Mouse (Mus musculus) hindbrain, embryonic 14.5 days (tissue): ENCODE data around the gene Myo1c. TPM values are rescaled to one million over a fixed set of nuclear protein-coding genes. Genes with fewer than 3 reads are reported as not detected.

Experiments used
- ATAC-seq: fragments of 200-750 bp; cut with Nextera tagmentation; 2 replicates; pipeline ENCODE4 v1.8.0; 2017; ENCODE audit warnings: moderate number of reproducible peaks, mild to moderate bottlenecking, moderate TSS enrichment, moderate library complexity; ENCODE audit not compliant: low FRiP score
- DNase-seq: peaks from one replicate; pipeline ENCODE4 v3.0.0-alpha.2; 2015; ENCODE audit warnings: low spot score
- H3K27ac ChIP-seq: fragments of 300-500 bp; sonication (generic); 2 replicates; pipeline ENCODE4 v1.5.1; 2014; ENCODE audit warnings: mild to moderate bottlenecking, moderate library complexity
- H3K27me3 ChIP-seq: fragments of 300-500 bp; sonication (generic); 2 replicates; pipeline ENCODE4 v1.6.1; 2014; ENCODE audit warnings: mild to moderate bottlenecking, low read length, mixed read lengths; ENCODE audit not compliant: control insufficient read depth, insufficient read depth
- H3K36me3 ChIP-seq: fragments of 300-500 bp; sonication (generic); replicated peaks from 2 replicates; pipeline ENCODE4 v1.6.1; 2014; ENCODE audit not compliant: control insufficient read depth, insufficient read depth
- H3K4me1 ChIP-seq: fragments of 300-500 bp; sonication (generic); replicated peaks from 2 replicates; pipeline ENCODE4 v1.6.1; 2014; ENCODE audit warnings: antibody characterized with exemption, low read length, mixed read lengths; ENCODE audit not compliant: control insufficient read depth, insufficient read depth
- H3K4me2 ChIP-seq: fragments of 300-500 bp; sonication (generic); replicated peaks from 2 replicates; pipeline ENCODE4 v1.6.1; 2014; ENCODE audit warnings: mild to moderate bottlenecking, moderate library complexity
- H3K4me3 ChIP-seq: fragments of 300-500 bp; sonication (generic); replicated peaks from 2 replicates; pipeline ENCODE4 v1.5.1; 2014; ENCODE audit warnings: mild to moderate bottlenecking, low read length
- H3K9ac ChIP-seq: fragments of 300-500 bp; sonication (generic); 2 replicates; pipeline ENCODE4 v1.6.1; 2014
- H3K9me3 ChIP-seq: fragments of 300-500 bp; sonication (generic); 2 replicates; pipeline ENCODE4 v1.6.1; 2016; ENCODE audit warnings: low read length; ENCODE audit not compliant: control insufficient read depth
- WGBS: fragments of 180-500 bp; shearing (Covaris S2); extraction: QIAGEN DNeasy Blood & Tissue Kit; methylation state at CpG from one replicate; pipeline ENCODE4 v1.1.7; 2014; 5-methylcytosine and 5-hydroxymethylcytosine counted together
- polyA plus RNA-seq: library from polyadenylated mRNA; unstranded; fragments of >200 nt; fragmentation: Nextera tagmentation; extraction: Ambion mirVana; gene quantifications from 2 replicates; pipeline ENCODE4 v1.2.1, GENCODE M21; 2014

The Myo1c gene
- 8.7 and 10.4 TPM in 2 replicates for polyA plus RNA-seq

DNA sequence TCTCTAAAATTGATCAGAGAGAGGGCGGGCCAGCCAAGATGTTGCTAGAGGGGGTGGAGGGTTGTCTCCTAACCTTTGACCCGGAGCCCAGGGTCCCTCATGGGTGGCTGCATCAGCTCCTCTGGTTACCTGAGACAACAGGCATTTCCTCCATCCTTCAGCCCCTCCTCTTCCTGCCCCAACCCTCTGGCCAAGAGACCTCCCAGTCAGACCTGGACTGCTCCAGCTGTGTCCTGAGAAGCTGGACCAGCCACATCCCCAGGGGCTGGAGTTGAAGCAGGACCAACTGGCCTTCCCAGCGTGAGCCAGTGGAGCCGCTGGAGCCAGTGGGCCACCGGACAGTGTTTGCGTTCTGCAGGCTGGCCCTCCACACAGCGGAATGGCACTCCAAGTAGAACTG is at the start of gene Myo1c:
Gene Myo1c, plus strand, starts transcription at position 194 of the 400 bp plus-strand sequence.
- 82% methylated on average over 7 of the region's 7 CpGs for WGBS
- no peak within 1 kb of the TSS for H3K27ac ChIP-seq
- ATAC-seq, result no peak

GRCm38 (mm10) chr11:75604826-75605225 is 45.5 kb upstream of the Myo1c start:
- Histone ChIP-seq H3K36me3 (peaks cover 93% of the 10 kb centered on the region), H3K4me2 (no peak overlapping the region), H3K9ac (no peak overlapping the region), H3K4me3 (no peak overlapping the region), H3K4me1 (no peaks in the 10 kb centered on the region), H3K9me3 (no peaks in the 10 kb centered on the region), H3K27ac (no peak overlapping the region), H3K27me3 (no peaks in the 10 kb centered on the region)
- no peak for ATAC-seq
- 92% methylated on average over 5 of the region's 5 CpGs for WGBS
- no peak for DNase-seq

More for the DNA sequence above, at the start of gene Myo1c:
- no peaks in the 10 kb centered on the region for H3K9me3 ChIP-seq
- H3K36me3 ChIP-seq, result no peaks in the 10 kb centered on the region
- H3K27me3 ChIP-seq, result peaks cover 26% of the 10 kb centered on the region
- DNase-seq, result no peak
- peak within 1 kb of the TSS; percentile 49 for H3K4me3 ChIP-seq
- H3K4me1 ChIP-seq, result peaks cover 18% of the 10 kb centered on the region; the same call in 1 of the 2 replicates
- H3K4me2 ChIP-seq, result peak within 1 kb of the TSS; percentile 79
- H3K9ac ChIP-seq, result peak within 1 kb of the TSS; percentile 73

DNA sequence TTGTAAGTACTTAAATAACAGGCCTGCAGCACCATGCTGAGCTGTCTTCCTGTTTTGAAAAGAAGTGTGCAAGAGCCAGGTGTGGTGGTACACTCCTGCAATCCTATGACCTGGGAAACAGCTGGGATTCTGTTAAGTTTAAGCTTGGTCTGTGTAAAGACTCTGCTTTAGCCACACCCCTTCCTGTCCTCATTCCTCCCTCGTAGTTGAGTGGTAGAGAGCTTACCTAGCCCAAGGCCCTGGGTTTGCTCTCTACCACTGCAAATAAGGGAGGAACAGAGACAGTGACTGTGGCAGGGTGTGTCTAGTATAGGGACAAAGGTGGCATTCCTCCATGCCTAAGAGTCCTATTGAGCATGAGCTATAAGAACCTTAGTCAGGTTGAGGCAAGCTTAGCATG is 45.0 kb upstream of the Myo1c start:
- Histone ChIP-seq H3K27ac (no peak overlapping the region), H3K9ac (no peak overlapping the region), H3K4me2 (no peak overlapping the region), H3K36me3 (peaks cover 93% of the 10 kb centered on the region), H3K27me3 (no peaks in the 10 kb centered on the region), H3K4me3 (no peak overlapping the region), H3K9me3 (no peaks in the 10 kb centered on the region), H3K4me1 (no peaks in the 10 kb centered on the region)
- WGBS, result 90% methylated on average over 1 of the region's 1 CpGs
- no peak for DNase-seq
- ATAC-seq, result no peak

DNA sequence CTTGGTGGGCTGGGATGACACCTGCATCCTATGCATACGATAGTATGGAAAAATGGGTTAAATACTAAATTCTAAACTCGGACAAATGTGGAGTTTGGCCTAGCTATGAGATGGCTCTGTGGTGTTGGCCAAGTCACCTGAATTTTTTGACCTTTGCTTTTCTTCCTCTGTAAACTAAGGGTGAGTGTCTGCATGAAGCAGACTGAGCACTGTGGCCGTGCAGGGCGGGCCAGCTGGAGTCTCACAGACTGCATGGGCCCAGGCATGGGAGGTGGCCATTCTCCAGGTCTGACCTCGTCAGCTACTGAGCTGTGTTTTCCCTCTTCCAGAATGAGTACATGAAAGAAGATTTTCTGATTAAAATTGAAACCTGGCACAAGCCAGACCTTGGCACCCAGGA is 41.5 kb upstream of the Myo1c start:
- Histone ChIP-seq H3K4me3 (no peak overlapping the region), H3K27ac (no peak overlapping the region), H3K9me3 (no peaks in the 10 kb centered on the region), H3K4me1 (no peaks in the 10 kb centered on the region), H3K4me2 (no peak overlapping the region), H3K36me3 (peaks cover 94% of the 10 kb centered on the region), H3K27me3 (no peaks in the 10 kb centered on the region), H3K9ac (no peak overlapping the region)
- no peak for ATAC-seq
- 94% methylated on average over 5 of the region's 5 CpGs for WGBS
- DNase-seq, result no peak

DNA sequence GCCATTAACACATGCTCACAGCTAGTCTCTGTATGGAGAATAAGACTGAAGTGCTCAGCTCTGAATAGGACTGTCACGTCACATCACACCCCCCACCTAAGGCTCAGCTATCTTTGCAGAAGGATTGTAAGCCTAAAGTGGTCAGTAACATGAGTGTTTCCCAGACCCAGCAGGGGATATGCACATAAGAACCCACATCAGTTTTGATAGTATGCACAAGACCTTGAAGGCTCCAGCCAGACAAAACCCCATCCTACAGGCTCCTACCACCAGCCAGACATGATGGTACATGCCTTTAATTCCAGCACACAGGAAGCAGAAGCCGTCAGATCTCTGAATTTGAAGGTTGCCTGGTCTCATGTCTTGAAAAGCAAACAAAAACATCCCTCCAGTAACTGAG is 40.3 kb upstream of the Myo1c start:
- no peak overlapping the region for H3K9ac ChIP-seq
- no peak overlapping the region for H3K27ac ChIP-seq
- no peaks in the 10 kb centered on the region for H3K9me3 ChIP-seq
- no peak overlapping the region for H3K4me3 ChIP-seq
- ATAC-seq (no peak), DNase-seq (no peak)
- no peaks in the 10 kb centered on the region for H3K27me3 ChIP-seq
- H3K4me1 ChIP-seq, result no peaks in the 10 kb centered on the region
- peaks cover 93% of the 10 kb centered on the region for H3K36me3 ChIP-seq
- no peak overlapping the region for H3K4me2 ChIP-seq
- WGBS, result 77% methylated on average over 2 of the region's 2 CpGs

DNA sequence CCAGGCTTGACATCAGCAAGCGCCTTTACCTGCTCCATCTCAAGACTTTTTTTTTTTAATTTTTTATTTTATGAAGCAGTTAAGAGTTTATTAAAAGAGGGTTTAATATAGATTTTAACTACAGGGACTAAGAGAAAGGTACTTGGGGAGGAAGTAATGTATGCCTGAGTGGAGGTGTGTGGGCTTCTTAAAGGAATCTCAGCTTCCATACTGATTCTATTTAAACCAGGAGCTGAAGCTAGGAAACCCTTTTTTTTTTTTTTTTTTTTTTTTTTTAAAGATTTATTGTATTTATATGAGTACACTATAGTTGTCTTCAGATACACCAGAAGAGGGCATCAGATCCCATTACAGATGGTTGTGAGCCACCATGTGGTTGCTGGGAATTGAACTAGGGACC is 35.5 kb upstream of the Myo1c start:
- Histone ChIP-seq H3K36me3 (peaks cover 89% of the 10 kb centered on the region), H3K9me3 (no peaks in the 10 kb centered on the region), H3K27me3 (no peaks in the 10 kb centered on the region), H3K4me1 (no peaks in the 10 kb centered on the region), H3K4me2 (no peak overlapping the region), H3K4me3 (no peak overlapping the region), H3K9ac (no peak overlapping the region), H3K27ac (no peak overlapping the region)
- ATAC-seq, result no peak
- 100% methylated on average over 1 of the region's 1 CpGs for WGBS
- DNase-seq, result no peak

- no peak overlapping the region for H3K27ac ChIP-seq
- DNase-seq (no peak), ATAC-seq (no peak)
- H3K4me1 ChIP-seq, result no peaks in the 10 kb centered on the region
- WGBS, result 91% methylated on average over 2 of the region's 2 CpGs
- H3K36me3 ChIP-seq, result peaks cover 89% of the 10 kb centered on the region
- no peak overlapping the region for H3K9ac ChIP-seq
- no peaks in the 10 kb centered on the region for H3K27me3 ChIP-seq
- H3K4me3 ChIP-seq, result no peak overlapping the region
- no peaks in the 10 kb centered on the region for H3K9me3 ChIP-seq
- H3K4me2 ChIP-seq, result no peak overlapping the region
Measured at GRCm38 (mm10) chr11:75615556-75615955, 34.7 kb upstream of the Myo1c start.

- DNase-seq (no peak), ATAC-seq (no peak)
- H3K9me3 ChIP-seq, result no peaks in the 10 kb centered on the region
- no peaks in the 10 kb centered on the region for H3K4me1 ChIP-seq
- no peak overlapping the region for H3K27ac ChIP-seq
- H3K9ac ChIP-seq, result no peak overlapping the region
- H3K36me3 ChIP-seq, result peaks cover 89% of the 10 kb centered on the region
- H3K4me2 ChIP-seq, result no peak overlapping the region
- no peaks in the 10 kb centered on the region for H3K27me3 ChIP-seq
- 85% methylated on average over 5 of the region's 5 CpGs for WGBS
- H3K4me3 ChIP-seq, result no peak overlapping the region
Measured at GRCm38 (mm10) chr11:75619133-75619532, 31.2 kb upstream of the Myo1c start.

DNA sequence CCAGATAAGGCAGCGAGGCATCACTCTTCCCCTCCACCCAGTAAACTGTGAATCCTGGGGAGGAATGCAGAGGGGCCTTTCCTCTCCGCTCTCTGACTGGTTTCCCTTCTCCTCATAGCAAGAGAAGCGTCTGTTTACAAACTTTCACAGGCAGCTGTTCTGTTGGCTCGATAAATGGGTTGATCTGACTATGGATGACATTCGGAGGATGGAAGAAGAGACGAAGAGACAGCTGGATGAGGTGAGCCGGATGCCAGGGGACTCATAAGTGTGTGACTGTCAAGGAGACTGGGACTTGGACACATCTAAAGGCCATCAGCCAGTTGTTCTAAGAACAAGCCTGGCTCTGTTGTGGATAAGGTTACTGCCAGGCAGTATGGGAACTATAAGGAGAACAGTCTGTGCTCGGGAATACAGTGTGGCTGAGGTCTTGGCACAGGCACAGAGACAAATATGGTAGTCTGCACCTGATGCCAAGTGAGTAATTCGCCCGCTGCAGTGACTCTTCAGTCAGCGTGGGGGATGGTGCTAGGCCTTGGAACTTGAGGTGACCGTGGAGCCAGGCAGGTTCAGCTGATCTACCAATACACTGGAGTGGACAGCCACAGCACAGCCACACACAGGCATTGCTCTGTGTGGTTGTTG is 30.0 kb upstream of the Myo1c start:
- Histone ChIP-seq H3K27ac (no peak overlapping the region), H3K36me3 (peaks cover 90% of the 10 kb centered on the region), H3K4me3 (no peak overlapping the region), H3K27me3 (no peaks in the 10 kb centered on the region), H3K4me2 (no peak overlapping the region), H3K4me1 (no peaks in the 10 kb centered on the region), H3K9me3 (no peaks in the 10 kb centered on the region), H3K9ac (no peak overlapping the region)
- DNase-seq (no peak), ATAC-seq (no peak)
- 94% methylated on average over 12 of the region's 12 CpGs for WGBS

GRCm38 (mm10) chr11:75621426-75621825 is 28.9 kb upstream of the Myo1c start:
- no peaks in the 10 kb centered on the region for H3K9me3 ChIP-seq
- DNase-seq, result no peak
- ATAC-seq, result no peak

More at GRCm38 (mm10) chr11:75621426-75621825, 28.9 kb upstream of the Myo1c start:
- Histone ChIP-seq H3K9ac (no peak overlapping the region), H3K27ac (no peak overlapping the region), H3K36me3 (peaks cover 92% of the 10 kb centered on the region), H3K4me1 (no peaks in the 10 kb centered on the region), H3K4me2 (no peak overlapping the region), H3K27me3 (no peaks in the 10 kb centered on the region), H3K4me3 (no peak overlapping the region)
- 90% methylated on average over 2 of the region's 2 CpGs for WGBS
